Mouse (Mus musculus) ES-E14 (cell line): ENCODE data around the gene Gm826.

ENCODE experiments used
- CHD2 ChIP-seq: IDR thresholded peaks from 2 replicates; pipeline ENCODE4 v1.6.1; 2014; ENCODE audit warnings: mild to moderate bottlenecking, low read depth, low read length, inconsistent platforms
- HCFC1 ChIP-seq: IDR thresholded peaks from 2 replicates; pipeline ENCODE4 v1.6.1; 2012; ENCODE audit warnings: low read length, inconsistent platforms, borderline replicate concordance; ENCODE audit not compliant: insufficient read depth
- MAFK ChIP-seq: IDR thresholded peaks from 2 replicates; pipeline ENCODE4 v1.6.1; 2014; ENCODE audit warnings: mild to moderate bottlenecking, low read depth, low read length, inconsistent platforms; ENCODE audit not compliant: insufficient read depth
- ZC3H11A ChIP-seq: IDR thresholded peaks from 2 replicates; pipeline ENCODE4 v1.6.1; 2012; ENCODE audit warnings: low read depth, mild to moderate bottlenecking, inconsistent platforms, low read length, borderline replicate concordance
- ZNF384 ChIP-seq: IDR thresholded peaks from 2 replicates; pipeline ENCODE4 v1.6.1; 2012; ENCODE audit warnings: low read depth, low read length, inconsistent platforms

DNA sequence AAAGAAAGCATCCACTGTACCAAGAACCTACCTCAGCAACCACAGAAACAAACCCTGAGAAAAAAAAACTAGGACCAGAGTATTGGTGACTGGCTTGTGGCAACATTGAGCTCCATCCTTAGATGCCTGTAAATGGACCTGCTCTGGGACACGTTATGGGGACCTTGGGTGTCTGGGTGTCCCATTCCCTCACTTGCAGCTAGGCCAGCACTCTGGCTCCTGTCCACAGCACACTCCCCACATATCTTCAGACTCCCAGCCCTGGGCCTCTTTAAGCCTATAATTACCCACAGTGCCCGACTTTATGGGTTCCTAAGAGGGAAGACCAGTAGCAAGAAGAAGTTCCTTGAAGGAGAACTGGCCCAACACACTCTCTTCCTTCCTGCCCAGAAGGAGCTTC is 2.1 kb upstream of the Gm826 start:
- no peak for TF ChIP-seq ZNF384
- no peak for TF ChIP-seq HCFC1
- no peak for TF ChIP-seq ZC3H11A
- TF ChIP-seq CHD2 = no peak
- TF ChIP-seq MAFK = no peak
